Mouse (Mus musculus): ENCODE results near the gene Pirb. TPM values are rescaled to one million over a fixed set of nuclear protein-coding genes. Genes with fewer than 3 reads are reported as not detected.
A peak's percentile ranks its signal among the peaks of the same experiment; 100 is the strongest.

The Pirb gene
- total and polyA plus RNA-seq, 2 experiments from 2014 or later: 0.38 to 0.93 TPM

DNA sequence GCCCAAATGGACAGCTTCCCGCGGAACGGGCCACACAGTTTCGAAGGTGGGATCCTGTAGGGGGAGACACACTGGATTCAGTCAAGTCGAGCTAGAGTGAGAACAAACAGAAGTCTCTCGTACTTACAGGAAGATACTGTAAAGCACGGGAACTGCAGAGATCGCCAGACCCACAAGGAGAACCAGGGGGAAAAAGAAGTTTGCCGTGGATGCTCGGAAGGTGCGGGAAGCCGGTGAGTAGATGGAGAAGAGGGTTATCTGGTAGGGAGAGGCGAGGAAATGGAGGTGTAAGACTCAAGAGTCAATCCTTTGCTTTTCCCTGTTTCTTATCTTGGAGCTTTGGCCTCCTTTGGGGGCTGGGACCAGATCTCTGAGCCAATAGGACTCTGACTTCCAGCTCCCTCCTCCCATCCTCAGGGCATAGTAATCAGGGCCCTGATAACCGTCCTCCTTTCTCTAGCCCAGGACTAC lies 53.2 kb downstream of the Pirb start:
- no peaks in the 10 kb centered on the region for H3K9me3 ChIP-seq (ENCODE audit: low read length)
- H3K27ac ChIP-seq (ENCODE audit: low read depth, low read length): no peak overlapping the region
- H3K4me1 ChIP-seq (ENCODE audit: insufficient read depth, low read length): peaks cover 5% of the 10 kb centered on the region; the same call in 1 of the 2 replicates
- no peak overlapping the region for H3K4me2 ChIP-seq (ENCODE audit: low read depth, low read length, poor library complexity, severe bottlenecking)
- no peak for ATAC-seq (ENCODE audit: low FRiP score)
- no peaks in the 10 kb centered on the region for H3K27me3 ChIP-seq (ENCODE audit: insufficient read depth, low read length)
- H3K4me3 ChIP-seq (ENCODE audit: low read depth, low read length): no peak overlapping the region
- H3K9ac ChIP-seq (replicated peaks; ENCODE audit: low read length, poor library complexity, severe bottlenecking): no peak overlapping the region
- peaks cover 8% of the 10 kb centered on the region; the same call in 1 of the 2 replicates for H3K36me3 ChIP-seq (ENCODE audit: insufficient read depth, low read length)
- WGBS: 20% methylated on average over 14 of the region's 14 CpGs
- no peak for DNase-seq (ENCODE audit: low spot score)
- peak; percentile 40 for TF ChIP-seq CTCF (IDR thresholded peaks at IDR 0.05)

DNA sequence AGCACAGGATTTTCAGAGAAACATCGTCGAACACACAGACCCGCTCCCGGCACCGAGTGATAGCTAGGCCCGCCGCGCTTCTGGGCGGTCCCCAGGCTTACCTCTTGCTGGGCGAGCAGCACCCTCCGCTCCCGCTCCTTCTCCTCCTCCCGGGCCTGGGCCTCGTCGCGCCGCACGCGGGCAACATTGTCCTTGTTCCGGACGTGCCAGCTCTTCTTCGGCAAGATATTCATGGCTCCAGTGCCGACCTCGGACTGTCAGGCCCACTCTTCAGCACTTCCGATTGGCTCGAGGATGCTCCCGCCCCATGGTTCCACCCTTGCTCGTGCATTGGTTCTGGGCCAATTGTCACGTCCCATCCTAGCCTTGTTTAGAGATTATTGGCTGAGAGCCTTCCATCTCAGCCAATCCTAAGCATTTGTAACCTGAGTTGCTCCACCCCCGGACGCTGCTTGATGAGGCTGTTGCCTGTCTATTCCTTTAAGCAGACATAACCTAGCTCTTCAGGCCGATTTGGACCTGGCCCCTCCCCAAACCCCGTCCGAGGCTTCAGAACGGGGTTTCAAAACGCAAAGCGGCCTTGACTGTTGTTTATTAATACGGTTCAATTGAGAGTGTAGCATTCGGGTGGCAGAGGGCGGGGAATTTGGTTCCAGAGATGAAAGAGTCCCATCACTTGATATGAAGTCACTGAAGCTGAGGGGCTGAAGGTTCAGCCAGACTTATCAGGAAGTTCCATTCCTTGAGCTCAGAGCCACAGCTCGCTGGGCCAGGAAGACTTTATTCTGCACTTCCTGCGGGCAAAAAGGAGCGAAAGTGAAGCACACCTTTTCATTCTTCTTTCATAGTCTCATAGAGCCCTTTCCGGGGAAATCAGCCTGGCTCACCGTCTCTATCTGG lies 54.7 kb downstream of the Pirb start, which contains the start of gene Leng1:
Gene Leng1, minus strand, starts transcription at position 626 of the 900 bp plus-strand sequence.
- peak within 1 kb of the TSS; percentile 64 for H3K4me3 ChIP-seq (ENCODE audit: low read depth, low read length)
- DNase-seq (ENCODE audit: low spot score): peak; percentile 99
- peaks cover 16% of the 10 kb centered on the region for H3K36me3 ChIP-seq (ENCODE audit: insufficient read depth, low read length)
- no peaks in the 10 kb centered on the region for H3K27me3 ChIP-seq (ENCODE audit: insufficient read depth, low read length)
- H3K4me2 ChIP-seq (ENCODE audit: low read depth, low read length, poor library complexity, severe bottlenecking): peak within 1 kb of the TSS; percentile 82
- no peak for TF ChIP-seq CTCF (IDR thresholded peaks at IDR 0.05)
- peak; percentile 98 for ATAC-seq (ENCODE audit: low FRiP score)
- peaks cover 5% of the 10 kb centered on the region; the same call in 1 of the 2 replicates for H3K4me1 ChIP-seq (ENCODE audit: insufficient read depth, low read length)
- peak within 1 kb of the TSS; percentile 70 for H3K9ac ChIP-seq (replicated peaks; ENCODE audit: low read length, poor library complexity, severe bottlenecking)
- WGBS: 4% methylated on average over 45 of the region's 45 CpGs
- H3K9me3 ChIP-seq (ENCODE audit: low read length): no peaks in the 10 kb centered on the region
- peak within 1 kb of the TSS; percentile 72 for H3K27ac ChIP-seq (ENCODE audit: low read depth, low read length)

DNA sequence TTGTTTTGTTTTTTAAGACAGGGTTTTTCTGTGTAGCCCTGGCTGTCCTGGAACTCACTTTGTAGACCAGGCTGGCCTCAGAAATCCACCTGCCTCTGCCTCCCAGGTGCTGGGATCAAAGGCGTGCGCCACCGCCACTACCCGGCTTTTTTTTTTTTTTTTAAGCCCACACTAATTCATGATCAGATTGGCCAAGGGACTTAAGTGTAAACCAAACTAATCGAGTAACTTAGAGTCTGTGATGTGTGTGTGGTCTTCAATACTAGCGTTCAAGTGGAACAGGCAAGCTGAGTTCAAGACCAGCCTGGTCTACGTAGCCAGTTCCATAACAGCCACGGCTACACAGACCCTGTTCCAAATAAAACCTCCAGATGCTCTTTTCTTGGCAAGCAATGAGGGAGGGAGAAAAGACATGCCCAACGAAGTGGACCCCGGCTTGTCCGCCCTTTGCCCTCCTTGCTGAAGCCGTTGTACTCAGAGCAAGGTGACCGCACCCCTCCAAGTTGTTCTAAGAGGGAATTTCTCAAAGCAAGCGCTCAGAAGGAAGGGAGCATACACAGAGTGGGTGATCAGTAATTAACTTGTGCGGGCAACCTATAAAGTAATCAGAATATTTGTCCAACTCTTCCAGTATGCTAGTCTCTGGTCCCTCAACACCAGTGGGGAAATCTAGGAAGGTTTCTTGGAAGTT lies 55.5 kb downstream of the Pirb start:
- H3K4me2 ChIP-seq (ENCODE audit: low read depth, low read length, poor library complexity, severe bottlenecking): peak overlapping the region; percentile 82
- H3K4me3 ChIP-seq (ENCODE audit: low read depth, low read length): peak overlapping the region; percentile 64
- peaks cover 24% of the 10 kb centered on the region for H3K36me3 ChIP-seq (ENCODE audit: insufficient read depth, low read length)
- DNase-seq (ENCODE audit: low spot score) (peak; percentile 10), ATAC-seq (ENCODE audit: low FRiP score) (peak; percentile 15; the same call in 1 of the 2 replicates)
- 31% methylated on average over 15 of the region's 15 CpGs for WGBS
- no peaks in the 10 kb centered on the region for H3K9me3 ChIP-seq (ENCODE audit: low read length)
- peak overlapping the region; percentile 72 for H3K27ac ChIP-seq (ENCODE audit: low read depth, low read length)
- no peak for TF ChIP-seq CTCF (IDR thresholded peaks at IDR 0.05)
- peaks cover 5% of the 10 kb centered on the region; the same call in 1 of the 2 replicates for H3K4me1 ChIP-seq (ENCODE audit: insufficient read depth, low read length)
- peak overlapping the region; percentile 70 for H3K9ac ChIP-seq (replicated peaks; ENCODE audit: low read length, poor library complexity, severe bottlenecking)
- no peaks in the 10 kb centered on the region for H3K27me3 ChIP-seq (ENCODE audit: insufficient read depth, low read length)

Other genes with a start within 250 kb of the Pirb start
- not detected in 2 replicates for gene Tarm1, start 217.8 kb downstream of the Pirb start, total RNA-seq (2014; rRNA removed)
- gene Tarm1, start 217.8 kb downstream of the Pirb start, polyA plus RNA-seq (2015; fragmentation: Nextera tagmentation; extraction: Ambion mirVana): not detected in 2 replicates
- gene Oscar, start 104.2 kb downstream of the Pirb start, total RNA-seq (2014; rRNA removed): 0.55 and 1.3 TPM in 2 replicates
- 0.63 and 0.77 TPM in 2 replicates for gene Oscar, start 104.2 kb downstream of the Pirb start, polyA plus RNA-seq (2015; fragmentation: Nextera tagmentation; extraction: Ambion mirVana)
- 340 and 373 TPM in 2 replicates for gene Ndufa3, start 103.0 kb downstream of the Pirb start, total RNA-seq (2014; rRNA removed)
- gene Ndufa3, start 103.0 kb downstream of the Pirb start, polyA plus RNA-seq (2015; fragmentation: Nextera tagmentation; extraction: Ambion mirVana): 556 and 624 TPM in 2 replicates
- 19.7 and 30.7 TPM in 2 replicates for gene Tfpt, start 90.5 kb downstream of the Pirb start, total RNA-seq (2014; rRNA removed)
- gene Tfpt, start 90.5 kb downstream of the Pirb start, polyA plus RNA-seq (2015; fragmentation: Nextera tagmentation; extraction: Ambion mirVana): 33.5 and 35.6 TPM in 2 replicates
- 58.6 and 58.9 TPM in 2 replicates for gene Prpf31, start 90.4 kb downstream of the Pirb start, total RNA-seq (2014; rRNA removed)
- 66.0 and 73.8 TPM in 2 replicates for gene Prpf31, start 90.4 kb downstream of the Pirb start, polyA plus RNA-seq (2015; fragmentation: Nextera tagmentation; extraction: Ambion mirVana)
- gene Cnot3, start 75.1 kb downstream of the Pirb start, total RNA-seq (2014; rRNA removed): 15.1 and 23.3 TPM in 2 replicates
- 27.1 and 32.6 TPM in 2 replicates for gene Cnot3, start 75.1 kb downstream of the Pirb start, polyA plus RNA-seq (2015; fragmentation: Nextera tagmentation; extraction: Ambion mirVana)
- gene Leng1, start 54.6 kb downstream of the Pirb start, total RNA-seq (2014; rRNA removed): 5.2 and 7.2 TPM in 2 replicates
- 11.2 and 12.1 TPM in 2 replicates for gene Leng1, start 54.6 kb downstream of the Pirb start, polyA plus RNA-seq (2015; fragmentation: Nextera tagmentation; extraction: Ambion mirVana)
- 4.0 and 8.2 TPM in 2 replicates for gene Tmc4, start 42.8 kb downstream of the Pirb start, total RNA-seq (2014; rRNA removed)
- 3.7 and 4.2 TPM in 2 replicates for gene Tmc4, start 42.8 kb downstream of the Pirb start, polyA plus RNA-seq (2015; fragmentation: Nextera tagmentation; extraction: Ambion mirVana)
- gene Tsen34, start 27.5 kb downstream of the Pirb start, total RNA-seq (2014; rRNA removed): 329 and 396 TPM in 2 replicates
- 260 and 263 TPM in 2 replicates for gene Tsen34, start 27.5 kb downstream of the Pirb start, polyA plus RNA-seq (2015; fragmentation: Nextera tagmentation; extraction: Ambion mirVana)
- 219 and 252 TPM in 2 replicates for gene Mboat7, start 26.9 kb downstream of the Pirb start, total RNA-seq (2014; rRNA removed)
- gene Mboat7, start 26.9 kb downstream of the Pirb start, polyA plus RNA-seq (2015; fragmentation: Nextera tagmentation; extraction: Ambion mirVana): 134 and 141 TPM in 2 replicates
- 733 and 742 TPM in 2 replicates for gene Rps9, start 16.4 kb downstream of the Pirb start, total RNA-seq (2014; rRNA removed)
- 638 and 663 TPM in 2 replicates for gene Rps9, start 16.4 kb downstream of the Pirb start, polyA plus RNA-seq (2015; fragmentation: Nextera tagmentation; extraction: Ambion mirVana)
- not detected in 2 replicates for gene Gm15448, start 105.3 kb upstream of the Pirb start, total RNA-seq (2014; rRNA removed)
- gene Gm15448, start 105.3 kb upstream of the Pirb start, polyA plus RNA-seq (2015; fragmentation: Nextera tagmentation; extraction: Ambion mirVana): not detected in 2 replicates
- gene Pira2, start 124.7 kb upstream of the Pirb start, total RNA-seq (2014; rRNA removed): not detected in 2 replicates
- gene Pira2, start 124.7 kb upstream of the Pirb start, polyA plus RNA-seq (2015; fragmentation: Nextera tagmentation; extraction: Ambion mirVana): not detected in 2 replicates
- gene Gm14548, start 177.7 kb upstream of the Pirb start, total RNA-seq (2014; rRNA removed): 0.09 TPM in 1 of 2 replicates, not detected in the other
- gene Gm14548, start 177.7 kb upstream of the Pirb start, polyA plus RNA-seq (2015; fragmentation: Nextera tagmentation; extraction: Ambion mirVana): not detected in 2 replicates
- 0.61 TPM in 1 of 2 replicates, not detected in the other for gene Lilra6, start 195.1 kb upstream of the Pirb start, total RNA-seq (2014; rRNA removed)
- not detected in 2 replicates for gene Lilra6, start 195.1 kb upstream of the Pirb start, polyA plus RNA-seq (2015; fragmentation: Nextera tagmentation; extraction: Ambion mirVana)